Mouse (Mus musculus) left cerebral cortex, postnatal 36 days (tissue): Measurements from ENCODE around the gene Minos1. TPM values are rescaled to one million over a fixed set of nuclear protein-coding genes. Genes with fewer than 3 reads are reported as not detected.

Experiments
- DNase-seq, 2 experiments: peaks; one replicate each; pipeline ENCODE4 v3.0.0; 2021 to 2022; ENCODE audit warnings: low spot score in 2 of 2, mixed read lengths in 1 of 2
- intact Hi-C: fragments of 180-260 bp; cut with DNase I; formaldehyde crosslinking; loops from one replicate; pipeline ENCODE4 v1.15.1; 2025
- total RNA-seq, 2 experiments: library from RNA; stranded (reverse); gene quantifications; 2 replicates each; pipeline ENCODE4 v1.2.3; 2021

Gene Minos1
- total RNA-seq, 2 experiments from 2014 or later: 196 to 197 TPM

- no peak for DNase-seq
- intact Hi-C loops: no loop called here
Observed at GRCm38 (mm10) chr4:139105453-139105852, 25.5 kb downstream of the Minos1 start.

- intact Hi-C loops: no loop called here
- no peak for DNase-seq
Observed at GRCm38 (mm10) chr4:139101546-139101945, 29.4 kb downstream of the Minos1 start.

GRCm38 (mm10) chr4:139100326-139100725 is 30.6 kb downstream of the Minos1 start:
- no peak for DNase-seq
- intact Hi-C loops: no loop called here

DNA sequence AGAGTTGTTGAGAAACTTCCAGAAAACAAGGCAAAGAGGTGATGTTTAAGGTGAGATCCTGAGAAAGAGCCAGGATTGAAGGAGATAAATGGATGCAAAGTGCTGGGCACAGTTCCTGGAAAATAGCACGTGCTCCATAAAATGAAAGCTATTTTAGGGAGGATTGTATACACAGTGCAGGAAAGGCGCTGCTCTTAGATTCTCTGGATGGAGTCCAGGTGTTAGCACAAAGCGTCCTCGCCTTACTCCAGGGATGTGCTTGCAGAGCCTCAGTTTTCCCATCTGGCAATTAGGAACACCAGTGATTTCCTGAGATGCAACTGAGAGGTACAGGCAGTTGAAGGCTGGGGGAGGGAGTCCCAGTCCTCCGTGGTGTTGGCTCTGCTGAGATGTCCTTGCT is 34.7 kb downstream of the Minos1 start:
- DNase-seq: no peak
- intact Hi-C loops: no loop called here

DNA sequence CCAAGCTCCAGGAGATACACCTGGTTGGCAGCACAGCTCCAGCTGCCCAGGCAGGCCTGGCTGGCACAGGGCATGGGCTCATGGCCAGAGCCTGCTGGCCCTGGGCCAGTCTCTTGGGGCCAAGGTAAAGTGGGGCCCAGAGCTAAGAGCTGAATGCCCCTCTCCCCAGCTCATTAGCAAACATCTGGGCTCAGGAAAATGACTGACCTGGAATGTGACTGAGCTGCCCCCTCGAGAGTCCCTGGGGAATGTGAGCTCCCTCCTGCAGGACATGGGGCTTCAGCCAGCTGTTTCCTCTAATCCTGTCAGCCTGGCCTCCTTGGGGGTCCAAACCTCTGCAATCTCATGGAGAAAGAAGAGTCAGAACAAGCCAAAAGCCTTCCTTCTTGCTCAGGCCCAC is 35.5 kb downstream of the Minos1 start:
- intact Hi-C loops: no loop called here
- no peak for DNase-seq

DNA sequence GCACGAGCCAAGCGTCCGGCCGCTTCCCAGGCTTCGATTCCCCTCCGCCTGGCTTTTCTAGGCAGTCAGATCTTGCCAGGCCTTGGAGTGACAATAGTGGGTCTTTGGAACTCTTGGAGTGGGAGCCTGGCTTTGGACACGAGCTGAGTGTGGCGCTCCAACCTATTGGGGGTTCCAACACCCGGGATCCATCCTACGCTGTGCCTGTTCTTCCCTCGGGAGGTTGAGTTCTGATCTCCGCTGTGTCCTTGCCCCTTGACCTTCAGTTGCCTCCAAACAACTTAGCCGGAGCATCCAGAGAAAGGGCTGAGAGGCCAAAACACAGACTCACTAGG is 37.8 kb downstream of the Minos1 start:
- no peak for DNase-seq
- intact Hi-C loops: no loop called here

DNA sequence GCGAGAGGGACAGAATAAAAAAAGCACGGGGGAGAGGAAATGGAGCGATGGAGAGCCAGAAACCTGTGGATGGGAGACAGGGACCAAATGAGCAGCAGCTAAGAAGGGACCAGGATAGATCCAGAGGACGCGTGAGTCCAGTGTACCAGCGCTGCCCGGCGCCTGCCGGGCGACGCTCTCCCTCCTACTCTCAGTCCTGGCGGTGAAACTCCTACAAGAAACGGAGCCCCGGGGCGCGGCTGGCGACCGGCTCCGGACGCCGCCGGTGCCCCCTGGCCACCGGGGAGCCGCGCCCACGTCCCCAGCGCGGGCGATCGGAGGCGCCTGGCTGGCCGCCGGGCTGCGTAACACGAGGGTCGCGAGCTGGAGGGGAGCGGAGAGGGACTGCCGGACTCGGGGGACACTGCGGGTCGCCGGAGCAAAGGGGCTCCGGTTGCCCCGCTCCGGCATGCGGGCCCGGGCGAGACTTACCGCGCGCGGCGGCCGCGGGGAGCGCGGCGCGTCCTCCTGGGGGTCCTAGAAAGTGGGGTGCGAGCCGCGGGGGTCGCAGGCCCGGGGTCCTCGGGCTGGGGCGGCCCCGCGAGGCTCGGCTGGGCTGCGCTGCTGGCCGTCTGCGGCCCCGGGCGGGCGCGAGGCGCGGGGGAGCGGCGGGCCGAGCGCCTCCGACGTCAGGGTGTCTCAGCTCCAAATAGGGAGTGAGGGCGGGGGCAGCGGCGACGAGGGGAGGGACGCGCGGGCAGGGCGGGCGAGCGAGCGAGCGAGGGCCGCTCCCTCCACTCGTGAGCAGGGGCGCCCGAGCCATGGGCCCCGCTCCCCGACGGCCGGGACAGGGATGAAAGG is 38.3 kb downstream of the Minos1 start, which contains the start of gene Nbl1:
Gene Nbl1 (minus strand): TSS at position 638 of the 840 bp plus-strand sequence.
- DNase-seq: peak in 1 of 2 experiments; percentile 55
- intact Hi-C loops: no loop called here

DNA sequence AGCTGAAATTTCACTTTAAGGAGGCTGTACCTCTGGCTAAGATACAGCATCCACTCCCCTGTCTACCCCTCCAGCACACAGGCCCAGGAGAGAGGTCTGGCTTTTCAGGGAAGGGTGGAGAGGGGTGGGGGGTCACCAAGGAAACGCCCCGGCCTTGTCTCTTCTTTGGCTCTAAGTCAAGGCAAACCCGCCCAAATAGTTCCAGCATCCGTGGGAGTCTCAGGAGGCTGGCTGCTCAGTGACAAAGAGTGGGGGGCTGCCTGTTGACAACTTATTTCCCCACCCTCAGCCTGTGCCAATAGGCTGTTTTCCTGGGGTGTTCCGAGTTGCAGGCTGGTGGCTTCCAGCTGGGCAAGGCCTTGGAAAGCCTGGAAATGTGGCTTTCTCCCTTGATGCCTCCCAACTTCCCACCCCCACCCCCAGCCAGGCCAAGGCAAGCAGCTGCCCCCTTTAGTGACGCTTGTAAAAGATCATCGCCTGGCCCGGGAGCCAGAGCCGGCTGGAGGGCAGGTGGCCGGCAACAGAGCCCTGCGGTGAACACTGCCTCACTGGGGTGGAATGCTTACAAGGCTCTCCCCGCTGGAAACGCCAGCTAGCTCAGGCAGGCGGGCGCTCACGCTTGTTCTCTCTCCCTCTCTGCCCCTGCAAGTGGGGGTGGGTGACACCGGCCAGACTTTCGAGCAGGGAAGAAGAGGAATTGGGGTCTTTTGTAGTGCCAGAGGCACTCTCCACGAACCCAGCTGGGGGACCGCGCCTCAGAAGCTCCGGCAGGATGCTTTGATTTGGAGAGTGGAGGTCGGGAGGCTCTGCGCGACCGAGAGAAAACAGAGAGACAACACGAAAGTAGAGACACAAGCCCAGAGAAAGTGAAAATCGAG is 39.2 kb downstream of the Minos1 start:
- intact Hi-C loops: no loop called here
- DNase-seq: no peak

GRCm38 (mm10) chr4:139091066-139091465 is 39.8 kb downstream of the Minos1 start:
- no peak for DNase-seq
- intact Hi-C loops: no loop called here

DNA sequence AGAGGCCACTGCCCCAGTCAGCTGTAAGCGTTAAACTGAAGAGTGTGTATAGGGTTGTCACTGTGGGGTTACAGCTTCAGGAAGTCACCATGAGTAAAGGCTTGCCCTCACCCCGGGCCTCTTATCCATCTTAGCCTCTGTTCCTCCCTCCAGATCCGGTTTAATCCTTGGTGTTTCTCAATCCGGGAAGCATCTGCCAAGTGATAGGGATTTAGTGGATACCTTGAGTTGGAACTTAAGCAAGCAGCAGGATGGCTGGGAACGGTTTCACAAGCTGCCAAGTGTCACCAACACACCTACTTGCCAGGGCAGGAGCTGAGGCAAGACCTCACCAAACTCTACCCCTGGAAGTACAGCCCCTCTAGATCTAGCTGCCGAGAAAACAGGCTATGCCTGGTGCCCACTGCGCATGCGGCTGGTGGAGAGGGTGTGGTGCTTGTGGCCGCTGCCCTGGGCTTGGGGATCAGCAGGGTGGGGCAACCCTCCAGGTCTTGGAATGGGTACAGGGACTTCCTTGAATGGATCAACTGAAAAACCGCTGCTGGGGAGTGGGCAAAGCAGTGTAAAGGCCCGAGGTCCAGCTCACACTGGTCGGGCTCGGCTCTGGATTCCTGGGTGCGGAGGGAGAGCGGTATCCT is 40.5 kb downstream of the Minos1 start:
- intact Hi-C loops: no loop called here

DNA sequence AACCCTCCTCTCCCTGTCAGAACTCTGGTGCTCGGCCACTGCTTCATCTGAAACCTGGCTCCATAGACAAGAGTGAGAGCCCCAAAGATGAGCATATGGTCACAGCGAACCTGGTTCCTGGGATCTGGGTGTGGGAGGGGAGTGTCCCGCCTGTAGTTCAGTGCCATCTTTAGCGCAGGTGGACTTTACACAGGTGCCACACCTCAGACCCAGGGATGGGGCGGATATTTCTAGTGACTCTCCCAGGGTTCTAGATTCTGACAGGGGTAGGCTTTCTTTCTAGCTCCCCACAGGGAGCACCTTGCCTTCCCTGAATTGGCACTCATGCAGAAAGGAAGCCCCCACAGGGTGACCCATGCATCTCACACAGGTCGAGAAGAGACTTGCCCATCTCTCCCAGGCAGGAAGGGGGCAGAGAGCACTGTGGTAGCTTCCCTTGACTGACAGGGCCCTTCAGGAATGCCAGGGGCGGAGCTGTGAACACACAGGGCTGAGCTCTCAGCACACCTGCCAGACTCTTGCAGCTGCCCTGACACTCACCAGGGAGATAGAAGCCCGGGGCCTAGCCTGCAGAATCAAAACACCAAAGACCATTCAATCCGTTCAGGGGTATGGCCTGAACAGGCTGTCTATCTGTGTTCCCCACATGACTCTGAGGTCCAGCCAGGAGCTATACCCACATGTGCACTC is 41.8 kb downstream of the Minos1 start:
- no peak for DNase-seq
- intact Hi-C loops: loop anchor here (5.0 kb wide), 1 partner anchor 248 kb away; no protein-coding TSS in a partner anchor

More for the DNA sequence above, 40.5 kb downstream of the Minos1 start:
- no peak for DNase-seq

DNA sequence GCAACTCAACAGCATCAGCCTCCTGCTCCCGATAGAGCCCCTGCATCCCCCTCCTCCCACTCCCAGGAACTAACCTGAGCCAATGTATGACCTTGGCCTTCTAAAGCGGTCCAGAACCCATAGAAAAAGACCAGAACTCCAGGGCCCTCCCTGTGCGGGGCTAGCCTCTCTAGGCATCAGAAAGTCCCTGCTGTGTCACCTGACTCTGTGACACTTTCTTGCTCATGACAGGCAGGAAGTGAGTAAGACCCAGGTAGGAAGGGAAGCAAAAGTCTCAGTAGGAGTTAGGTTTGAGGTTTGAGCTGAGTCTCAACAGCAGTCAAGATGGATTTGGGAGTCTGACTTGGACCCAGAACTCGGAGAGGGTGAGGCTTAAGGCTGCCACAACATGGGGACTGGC is 43.9 kb downstream of the Minos1 start:
- DNase-seq: no peak
- intact Hi-C loops: loop anchor here (1.0 to 5.0 kb wide), 3 partner anchors 165 to 250 kb away; no protein-coding TSS in a partner anchor

DNA sequence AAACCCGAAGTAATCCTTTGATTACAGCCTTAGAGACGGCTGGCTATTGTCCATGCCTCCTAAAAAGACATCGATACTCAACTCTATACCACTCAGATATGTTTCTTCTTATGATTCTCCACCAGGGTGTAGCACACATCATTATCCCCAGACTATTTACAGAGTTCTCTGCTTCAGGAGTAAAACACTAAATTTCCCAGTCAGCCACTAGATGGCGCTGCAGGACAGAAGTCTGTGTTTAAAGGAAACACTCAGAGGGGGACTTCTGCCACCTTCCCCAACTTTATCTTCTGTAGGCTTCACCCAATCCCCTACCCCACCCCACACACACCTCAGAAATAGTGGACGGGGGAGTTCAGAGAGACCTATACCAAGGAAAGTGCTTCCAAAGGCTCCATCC is 44.9 kb downstream of the Minos1 start:
- peak; percentile 75 to 83 for DNase-seq
- intact Hi-C loops: loop anchor here (1.0 to 5.0 kb wide), 3 partner anchors 166 to 251 kb away; no protein-coding TSS in a partner anchor

DNA sequence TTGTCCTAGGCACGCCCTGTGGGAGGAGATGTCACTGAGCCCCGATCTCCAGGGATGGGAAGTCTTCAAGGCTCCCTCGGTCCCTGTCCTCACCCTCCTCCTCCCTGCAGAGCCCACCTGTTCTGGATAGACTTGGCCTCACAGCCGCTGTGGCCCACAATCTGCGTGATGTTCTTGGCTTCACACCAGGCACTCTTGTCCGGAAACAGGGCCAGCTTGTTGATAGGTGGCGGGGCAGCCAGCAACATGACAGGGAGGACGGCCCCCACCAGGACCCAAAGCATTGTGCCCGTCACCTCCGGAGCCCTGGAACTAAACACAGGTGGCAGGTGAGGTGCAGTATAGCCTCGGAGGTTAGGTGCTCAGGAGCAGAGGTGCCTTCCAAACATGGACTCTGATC is 45.6 kb downstream of the Minos1 start:
- intact Hi-C loops: loop anchor here (5.0 kb wide), 1 partner anchor 252 kb away; no protein-coding TSS in a partner anchor
- DNase-seq: no peak

DNA sequence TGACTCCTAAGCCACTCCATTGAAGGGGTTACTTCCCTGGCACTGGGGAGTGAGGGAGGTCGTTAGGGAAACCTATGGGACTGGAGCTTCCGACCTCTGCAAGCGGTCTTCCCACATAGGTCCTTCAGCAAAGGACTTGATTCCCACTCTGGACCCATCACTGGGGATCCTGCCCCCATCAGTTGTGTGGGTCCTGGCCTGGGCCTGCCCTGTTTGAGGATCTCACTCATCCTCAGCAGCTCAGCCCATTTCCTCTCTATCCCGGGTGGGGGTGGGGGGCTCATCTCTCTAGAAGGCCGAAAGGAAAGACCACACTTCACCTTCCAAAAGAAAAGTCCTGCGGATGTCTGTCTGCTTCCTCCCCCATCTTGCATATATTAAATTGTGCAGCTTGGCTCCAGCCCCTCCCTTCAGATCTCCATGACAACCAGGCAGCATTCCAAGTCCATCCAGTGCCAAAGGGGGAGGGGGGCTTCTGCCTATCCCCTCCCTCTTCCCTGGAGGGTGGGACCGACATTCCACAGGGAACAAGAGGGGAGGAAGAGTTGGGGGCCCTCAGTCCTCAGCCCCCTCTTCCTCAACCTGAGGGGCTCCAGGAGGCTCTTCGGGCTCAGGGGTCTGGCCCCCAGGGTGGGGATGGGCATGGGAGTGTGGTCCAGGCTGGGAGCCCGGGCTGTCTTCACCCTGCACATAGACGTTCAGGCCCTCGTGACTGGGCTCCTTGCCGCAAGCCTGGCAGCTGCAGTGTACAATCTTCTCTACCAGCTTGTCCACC is 47.9 kb downstream of the Minos1 start:
- DNase-seq: no peak
- intact Hi-C loops: no loop called here

GRCm38 (mm10) chr4:139081270-139081931 is 49.5 kb downstream of the Minos1 start:
- DNase-seq: no peak
- intact Hi-C loops: no loop called here

DNA sequence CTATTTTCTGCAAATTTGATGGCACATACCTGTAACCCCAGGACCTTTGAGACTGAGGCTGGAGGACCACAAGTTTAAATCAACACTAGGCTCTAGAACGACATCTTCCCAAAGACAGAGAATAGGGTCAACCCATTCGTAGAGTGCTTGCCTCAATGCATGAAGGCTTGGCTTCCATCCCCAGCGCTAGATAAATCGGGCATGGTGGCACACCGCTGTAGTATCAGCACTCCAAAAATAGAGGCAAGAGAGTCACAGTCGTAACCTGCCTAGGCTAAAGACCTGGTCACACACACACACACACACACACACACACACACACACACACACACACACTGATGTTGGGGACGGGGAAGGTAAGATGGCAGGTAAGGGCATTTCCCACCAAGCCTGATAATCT is 50.7 kb downstream of the Minos1 start:
- intact Hi-C loops: no loop called here
- DNase-seq: no peak

- DNase-seq: no peak
Observed at GRCm38 (mm10) chr4:139079439-139079838, 51.5 kb downstream of the Minos1 start.

More at GRCm38 (mm10) chr4:139079439-139079838, 51.5 kb downstream of the Minos1 start:
- intact Hi-C loops: loop anchor here (2.0 kb wide), 1 partner anchor 157 kb away; no protein-coding TSS in a partner anchor
